Mouse (Mus musculus): ENCODE data around the gene Ogfod2. TPM values are rescaled to one million over a fixed set of nuclear protein-coding genes. Genes with fewer than 3 reads are reported as not detected.

Ogfod2 gene
- polyA plus RNA-seq, 1 experiment from 2014 or later, result 19.0 TPM

DNA sequence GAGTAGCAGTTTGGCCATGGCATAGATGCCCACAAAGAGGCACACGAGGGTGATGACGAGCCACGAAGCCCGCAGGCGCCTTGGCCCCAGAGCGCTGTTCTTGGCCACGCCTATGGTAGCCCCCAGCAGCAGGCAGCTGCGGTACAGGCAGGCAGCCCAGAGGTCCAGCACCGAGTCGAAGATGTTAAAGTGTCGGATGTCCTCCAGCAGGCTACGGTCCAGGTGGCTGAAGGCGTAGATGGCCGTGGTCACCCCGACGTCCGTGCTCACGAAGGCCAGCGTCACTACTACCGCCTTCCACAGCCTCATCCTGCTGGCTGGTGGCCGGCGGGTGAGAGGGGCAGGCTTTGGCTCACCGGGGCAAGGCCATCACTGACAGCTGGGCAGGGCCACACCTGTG, 22.2 kb upstream of the Ogfod2 start:
- no peak overlapping the region for H3K27ac ChIP-seq (replicated peaks)
- H3K9me3 ChIP-seq (ENCODE audit: control insufficient read depth, low read length), result no peaks in the 10 kb centered on the region
- no peak overlapping the region for H3K4me3 ChIP-seq (ENCODE audit: low read depth, low read length)
- no peak overlapping the region for H3K4me2 ChIP-seq (replicated peaks; ENCODE audit: low read depth)
- H3K9ac ChIP-seq (ENCODE audit: low read length), result 0 out of 2 replicates have a peak overlapping the region, but pooled peaks have one; percentile 4
- 85% methylated on average over 22 of the region's 23 CpGs for WGBS
- H3K27me3 ChIP-seq (ENCODE audit: control insufficient read depth, insufficient read depth, low read length), result no peaks in the 10 kb centered on the region
- ATAC-seq (ENCODE audit: low FRiP score, low TSS enrichment) (no peak), DNase-seq (ENCODE audit: low spot score) (no peak)
- TF ChIP-seq CTCF (IDR thresholded peaks at IDR 0.05; ENCODE audit: low read depth) (no peak), EP300 (optimal IDR thresholded peaks at IDR 0.05) (no peak)
- peaks cover 4% of the 10 kb centered on the region for H3K4me1 ChIP-seq (replicated peaks; ENCODE audit: control insufficient read depth, insufficient read depth)
- no peaks in the 10 kb centered on the region for H3K36me3 ChIP-seq (ENCODE audit: control insufficient read depth, insufficient read depth, low read length)

DNA sequence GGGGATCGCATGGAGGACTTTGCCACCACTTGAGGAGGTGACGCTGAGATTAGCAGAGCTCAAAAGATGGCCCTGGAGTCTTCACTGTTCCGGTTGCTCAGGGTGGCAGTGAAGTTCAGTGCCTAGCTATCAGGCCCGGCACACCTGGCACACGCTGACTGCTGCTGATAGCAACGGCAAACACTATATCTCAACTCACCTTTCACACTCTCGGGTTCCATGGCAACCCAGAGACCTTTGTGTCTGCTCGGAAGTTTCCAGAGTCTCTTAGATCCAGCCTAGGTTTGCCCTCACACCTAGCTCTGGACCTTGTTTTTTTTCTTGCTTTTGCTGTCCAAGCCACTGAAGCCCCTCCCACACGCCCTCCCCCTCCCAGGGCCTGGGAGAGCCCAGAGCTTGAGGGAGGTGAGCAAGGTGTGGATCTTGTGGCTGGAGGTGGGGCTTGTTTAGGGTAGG, 20.1 kb upstream of the Ogfod2 start:
- H3K9me3 ChIP-seq (ENCODE audit: control insufficient read depth, low read length), result no peaks in the 10 kb centered on the region

DNA sequence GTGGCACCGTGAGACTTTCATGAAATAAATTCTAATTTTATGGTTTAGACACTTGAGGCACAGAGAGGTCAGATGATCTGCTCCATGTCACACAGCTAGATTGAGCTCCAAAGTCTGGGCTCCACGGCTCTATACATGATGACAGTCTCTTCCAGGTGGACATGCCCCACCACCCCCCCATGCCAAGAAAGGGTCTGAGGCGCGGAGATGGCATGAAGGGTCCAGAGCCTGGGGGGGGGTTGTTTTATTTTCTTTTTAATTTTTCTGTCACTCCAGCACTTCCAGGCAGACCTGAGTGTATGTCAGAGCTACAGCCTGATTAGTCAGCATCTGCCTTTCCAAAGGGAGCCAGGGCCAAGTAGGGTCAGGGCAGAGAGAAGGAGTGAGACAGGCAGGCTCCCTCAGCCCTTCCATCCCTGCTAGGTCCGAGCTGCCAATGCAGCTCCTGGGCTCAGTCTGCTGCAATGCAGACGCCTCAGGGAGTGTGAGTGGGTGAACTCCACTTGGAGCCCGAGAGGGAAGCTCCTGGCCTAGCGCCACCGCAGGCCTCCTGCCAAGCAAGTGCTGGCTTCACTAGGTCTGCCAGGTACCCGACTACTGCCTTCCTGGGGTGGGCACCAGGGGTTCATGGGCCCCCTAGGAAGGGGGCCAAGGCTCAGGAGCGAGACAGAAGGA, 18.8 kb upstream of the Ogfod2 start:
- no peaks in the 10 kb centered on the region for H3K27me3 ChIP-seq (ENCODE audit: control insufficient read depth, insufficient read depth, low read length)
- no peak for TF ChIP-seq CTCF (IDR thresholded peaks at IDR 0.05; ENCODE audit: low read depth)
- no peak for TF ChIP-seq EP300 (optimal IDR thresholded peaks at IDR 0.05)
- peak; percentile 57 for DNase-seq (ENCODE audit: low spot score)

More for the DNA sequence above, 20.1 kb upstream of the Ogfod2 start:
- Histone ChIP-seq H3K36me3 (ENCODE audit: control insufficient read depth, insufficient read depth, low read length) (no peaks in the 10 kb centered on the region), H3K4me3 (ENCODE audit: low read depth, low read length) (no peak overlapping the region), H3K4me1 (replicated peaks; ENCODE audit: control insufficient read depth, insufficient read depth) (peaks cover 4% of the 10 kb centered on the region), H3K27ac (replicated peaks) (peak overlapping the region; percentile 65), H3K9ac (ENCODE audit: low read length) (no peak overlapping the region), H3K27me3 (ENCODE audit: control insufficient read depth, insufficient read depth, low read length) (no peaks in the 10 kb centered on the region), H3K4me2 (replicated peaks; ENCODE audit: low read depth) (no peak overlapping the region)
- ATAC-seq (ENCODE audit: low FRiP score, low TSS enrichment) (peak; percentile 75), DNase-seq (ENCODE audit: low spot score) (peak; percentile 91)
- whole genome bisulfite sequencing, result 40% methylated on average over 9 of the region's 9 CpGs
- TF ChIP-seq CTCF (IDR thresholded peaks at IDR 0.05; ENCODE audit: low read depth) (no peak), EP300 (optimal IDR thresholded peaks at IDR 0.05) (no peak)

GRCm38 (mm10) chr5:124093852-124094604, 18.1 kb upstream of the Ogfod2 start:
- TF ChIP-seq CTCF (IDR thresholded peaks at IDR 0.05; ENCODE audit: low read depth) (no peak), EP300 (optimal IDR thresholded peaks at IDR 0.05) (no peak)
- Histone ChIP-seq H3K4me3 (ENCODE audit: low read depth, low read length) (no peak overlapping the region), H3K4me1 (replicated peaks; ENCODE audit: control insufficient read depth, insufficient read depth) (peaks cover 4% of the 10 kb centered on the region), H3K27me3 (ENCODE audit: control insufficient read depth, insufficient read depth, low read length) (no peaks in the 10 kb centered on the region), H3K27ac (replicated peaks) (peak overlapping the region; percentile 53), H3K4me2 (replicated peaks; ENCODE audit: low read depth) (no peak overlapping the region; the same call in 1 of the 2 replicates), H3K9ac (ENCODE audit: low read length) (0 out of 2 replicates have a peak overlapping the region, but pooled peaks have one; percentile 43), H3K9me3 (ENCODE audit: control insufficient read depth, low read length) (no peaks in the 10 kb centered on the region), H3K36me3 (ENCODE audit: control insufficient read depth, insufficient read depth, low read length) (no peaks in the 10 kb centered on the region)
- DNase-seq (ENCODE audit: low spot score), result no peak
- no peak for ATAC-seq (ENCODE audit: low FRiP score, low TSS enrichment)
- 66% methylated on average over 12 of the region's 12 CpGs for WGBS

More for the DNA sequence above, 18.8 kb upstream of the Ogfod2 start:
- Histone ChIP-seq H3K9ac (ENCODE audit: low read length) (peak overlapping the region; percentile 43; the same call in 1 of the 2 replicates), H3K4me2 (replicated peaks; ENCODE audit: low read depth) (no peak overlapping the region), H3K36me3 (ENCODE audit: control insufficient read depth, insufficient read depth, low read length) (no peaks in the 10 kb centered on the region), H3K4me1 (replicated peaks; ENCODE audit: control insufficient read depth, insufficient read depth) (peaks cover 4% of the 10 kb centered on the region), H3K9me3 (ENCODE audit: control insufficient read depth, low read length) (no peaks in the 10 kb centered on the region), H3K4me3 (ENCODE audit: low read depth, low read length) (no peak overlapping the region), H3K27ac (replicated peaks) (peak overlapping the region; percentile 53)
- WGBS, result 60% methylated on average over 11 of the region's 11 CpGs
- no peak for ATAC-seq (ENCODE audit: low FRiP score, low TSS enrichment)

DNA sequence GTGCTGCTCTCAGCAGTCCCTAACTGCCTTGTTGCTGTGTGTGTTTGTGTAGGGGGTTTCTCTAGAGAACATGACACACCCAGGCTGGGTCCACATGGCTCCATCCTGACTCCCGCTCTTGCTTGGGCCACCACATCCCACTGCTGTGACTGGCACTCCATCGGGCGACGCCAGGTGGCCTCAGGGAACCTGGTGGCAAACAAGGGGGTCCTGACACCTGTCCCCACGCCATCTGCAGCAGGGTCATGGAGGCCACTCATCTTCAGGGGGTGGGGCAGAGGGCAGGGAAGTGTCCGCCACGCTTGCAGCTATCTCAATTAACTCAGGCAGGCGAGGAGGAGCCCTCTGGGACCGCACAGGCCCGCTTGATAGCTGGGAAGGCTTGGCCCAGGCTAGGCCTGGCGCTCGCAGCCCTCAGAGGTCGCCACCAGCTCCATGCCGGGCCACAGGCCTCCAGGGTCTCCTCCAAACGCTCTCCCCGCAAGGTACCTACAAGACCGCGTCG, 17.0 kb upstream of the Ogfod2 start:
- no peaks in the 10 kb centered on the region for H3K36me3 ChIP-seq (ENCODE audit: control insufficient read depth, insufficient read depth, low read length)
- peak overlapping the region; percentile 94 for H3K4me2 ChIP-seq (replicated peaks; ENCODE audit: low read depth)
- no peaks in the 10 kb centered on the region for H3K27me3 ChIP-seq (ENCODE audit: control insufficient read depth, insufficient read depth, low read length)
- H3K4me1 ChIP-seq (replicated peaks; ENCODE audit: control insufficient read depth, insufficient read depth), result peaks cover 4% of the 10 kb centered on the region
- H3K4me3 ChIP-seq (ENCODE audit: low read depth, low read length), result peak overlapping the region; percentile 51
- ATAC-seq (ENCODE audit: low FRiP score, low TSS enrichment), result peak; percentile 29
- no peaks in the 10 kb centered on the region for H3K9me3 ChIP-seq (ENCODE audit: control insufficient read depth, low read length)
- peak overlapping the region; percentile 67 for H3K9ac ChIP-seq (ENCODE audit: low read length)
- peak; percentile 44 for DNase-seq (ENCODE audit: low spot score)
- WGBS, result 12% methylated on average over 19 of the region's 19 CpGs
- no peak for TF ChIP-seq EP300 (optimal IDR thresholded peaks at IDR 0.05)
- TF ChIP-seq CTCF (IDR thresholded peaks at IDR 0.05; ENCODE audit: low read depth), result no peak
- peak overlapping the region; percentile 31; the same call in 1 of the 2 replicates for H3K27ac ChIP-seq (replicated peaks)

Measured in stomach, postnatal 0 days (tissue).